Mouse (Mus musculus): Measurements from ENCODE around the gene Cdh12. TPM values are rescaled to one million over a fixed set of nuclear protein-coding genes. Genes with fewer than 3 reads are reported as not detected.
A peak's percentile ranks its signal among the peaks of the same experiment; 100 is the strongest.

Cdh12 gene
- total and polyA plus RNA-seq, 3 experiments = not detected

DNA sequence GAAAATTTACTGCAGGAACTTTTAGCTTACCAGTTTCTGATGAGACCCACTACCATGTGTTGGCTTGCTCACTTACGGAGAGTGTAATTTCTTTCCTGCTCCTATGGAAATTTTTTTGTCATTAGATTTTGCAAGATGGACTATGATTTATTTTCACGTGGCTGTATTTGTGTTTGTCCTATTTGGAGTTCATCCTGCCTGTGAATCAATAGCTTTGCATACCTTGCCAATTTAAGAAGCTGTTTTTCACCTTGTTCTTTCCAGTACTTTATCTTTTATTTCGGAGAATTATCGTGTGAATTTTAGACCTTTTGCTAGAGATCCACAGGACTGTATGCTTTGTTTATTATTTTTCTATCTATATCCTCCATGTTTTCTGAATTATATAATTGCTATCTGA lies 551.5 kb downstream of the Cdh12 start:
- Histone ChIP-seq H3K9me3 (replicated peaks; ENCODE audit: insufficient read depth, low read length) (no peaks in the 10 kb centered on the region), H3K4me1 (ENCODE audit: control insufficient read depth in 1 of 2, insufficient read depth in 2 of 2, low read length in 2 of 2) (no peaks in the 10 kb centered on the region), H3K4me3 (ENCODE audit: control insufficient read depth in 1 of 2, insufficient read depth in 1 of 2, low read depth in 2 of 2, low read length in 2 of 2) (no peak overlapping the region), H3K27me3 (ENCODE audit: control insufficient read depth in 1 of 2, insufficient read depth in 2 of 2, low read length in 2 of 2) (no peaks in the 10 kb centered on the region), H3K27ac (ENCODE audit: control insufficient read depth, low read depth, low read length) (no peak overlapping the region), H3K9ac (ENCODE audit: control insufficient read depth, low read depth, low read length, poor library complexity, severe bottlenecking) (no peak overlapping the region), H3K79me2 (ENCODE audit: control insufficient read depth, insufficient read depth, low read length, poor library complexity) (no peaks in the 10 kb centered on the region), H3K36me3 (ENCODE audit: control insufficient read depth in 1 of 2, insufficient read depth in 2 of 2, low read length in 2 of 2) (0 out of 4 replicates have a peak, but pooled peaks cover 0 to 2% of the 10 kb centered on the region in 2 experiments)
- TF ChIP-seq SIN3A (IDR thresholded peaks at IDR 0.05; ENCODE audit: low read length) = no peak
- TF ChIP-seq POLR2AphosphoS2 (IDR thresholded peaks at IDR 0.05; ENCODE audit: low read length) = no peak
- no peak for TF ChIP-seq SMC3 (IDR thresholded peaks at IDR 0.05; ENCODE audit: low read depth, low read length)
- no peak for TF ChIP-seq MXI1 (IDR thresholded peaks at IDR 0.05; ENCODE audit: low read depth, low read length)
- no peak for TF ChIP-seq JUND (IDR thresholded peaks at IDR 0.05; ENCODE audit: low read depth, low read length)
- TF ChIP-seq CHD1 (IDR thresholded peaks at IDR 0.05; ENCODE audit: low read depth, low read length) = no peak
- TF ChIP-seq TAL1 (IDR thresholded peaks at IDR 0.05; ENCODE audit: low read length) = no peak
- TF ChIP-seq ZC3H11A (IDR thresholded peaks at IDR 0.05; ENCODE audit: low read depth, low read length) = no peak
- no peak for TF ChIP-seq RAD21 (IDR thresholded peaks at IDR 0.05; ENCODE audit: low read depth, low read length)
- no peak for TF ChIP-seq ZNF384 (IDR thresholded peaks at IDR 0.05; ENCODE audit: low read depth, low read length)
- TF ChIP-seq POLR2A (IDR thresholded peaks at IDR 0.05; ENCODE audit: control insufficient read depth in 1 of 2, insufficient read depth in 1 of 2, low read depth in 1 of 2, low read length in 2 of 2, poor library complexity in 1 of 2) = no peak
- TF ChIP-seq MAFK (IDR thresholded peaks at IDR 0.05; ENCODE audit: borderline replicate concordance, low read depth, low read length) = no peak
- no peak for TF ChIP-seq EP300 (IDR thresholded peaks at IDR 0.05; ENCODE audit: low read depth in 1 of 2, low read length in 2 of 2)
- no peak for TF ChIP-seq NRF1 (IDR thresholded peaks at IDR 0.05; ENCODE audit: insufficient read depth, low read depth, low read length, poor library complexity, severe bottlenecking)
- DNase-seq (ENCODE audit: low read depth, low spot score) = no peak

DNA sequence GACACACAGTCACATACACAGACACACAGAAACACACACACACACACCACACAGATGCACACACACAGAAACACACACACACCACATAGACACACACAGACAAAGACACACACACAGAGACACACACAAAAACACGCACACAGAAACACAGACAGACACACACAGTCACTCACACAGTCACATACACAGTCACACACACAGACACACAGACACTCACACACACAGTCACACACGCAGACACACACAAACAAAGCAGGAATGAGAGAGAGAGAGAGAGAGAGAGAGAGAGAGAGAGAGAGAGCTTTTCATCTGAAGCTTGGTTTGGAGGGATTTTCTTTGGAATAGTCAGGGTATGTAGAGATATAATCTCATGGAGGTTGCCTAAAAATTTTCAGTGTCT lies 558.9 kb downstream of the Cdh12 start:
- Histone ChIP-seq H3K27me3 (ENCODE audit: control insufficient read depth in 1 of 2, insufficient read depth in 2 of 2, low read length in 2 of 2) (no peaks in the 10 kb centered on the region), H3K27ac (ENCODE audit: control insufficient read depth, low read depth, low read length) (no peak overlapping the region), H3K4me3 (ENCODE audit: control insufficient read depth in 1 of 2, insufficient read depth in 1 of 2, low read depth in 2 of 2, low read length in 2 of 2) (no peak overlapping the region), H3K36me3 (ENCODE audit: control insufficient read depth in 1 of 2, insufficient read depth in 2 of 2, low read length in 2 of 2) (no peaks in the 10 kb centered on the region), H3K9me3 (replicated peaks; ENCODE audit: insufficient read depth, low read length) (no peaks in the 10 kb centered on the region), H3K9ac (ENCODE audit: control insufficient read depth, low read depth, low read length, poor library complexity, severe bottlenecking) (no peak overlapping the region), H3K79me2 (ENCODE audit: control insufficient read depth, insufficient read depth, low read length, poor library complexity) (no peaks in the 10 kb centered on the region), H3K4me1 (ENCODE audit: control insufficient read depth in 1 of 2, insufficient read depth in 2 of 2, low read length in 2 of 2) (peaks cover 0 to 2% of the 10 kb centered on the region in 2 experiments; a peak in 1 of 4 replicates)
- TF ChIP-seq POLR2A (IDR thresholded peaks at IDR 0.05; ENCODE audit: control insufficient read depth in 1 of 2, insufficient read depth in 1 of 2, low read depth in 1 of 2, low read length in 2 of 2, poor library complexity in 1 of 2) = no peak
- no peak for TF ChIP-seq SIN3A (IDR thresholded peaks at IDR 0.05; ENCODE audit: low read length)
- DNase-seq (ENCODE audit: low read depth, low spot score) = no peak

GRCm38 (mm10) chr15:21008487-21008886 lies 559.4 kb downstream of the Cdh12 start:
- TF ChIP-seq POLR2A (IDR thresholded peaks at IDR 0.05; ENCODE audit: control insufficient read depth in 1 of 2, insufficient read depth in 1 of 2, low read depth in 1 of 2, low read length in 2 of 2, poor library complexity in 1 of 2) (no peak), MAX (IDR thresholded peaks at IDR 0.05; ENCODE audit: low read length) (no peak), MAZ (IDR thresholded peaks at IDR 0.05; ENCODE audit: low read depth, low read length) (no peak), MAFK (IDR thresholded peaks at IDR 0.05; ENCODE audit: borderline replicate concordance, low read depth, low read length) (no peak), CTCF (IDR thresholded peaks at IDR 0.05 in 2 of 3, conservative IDR thresholded peaks at IDR 0.05 in 1 of 3; ENCODE audit: control insufficient read depth in 1 of 3, insufficient read depth in 1 of 3, low read depth in 2 of 3, low read length in 3 of 3, poor library complexity in 1 of 3, severe bottlenecking in 1 of 3) (no peak), POLR2AphosphoS2 (IDR thresholded peaks at IDR 0.05; ENCODE audit: low read length) (no peak), ZNF384 (IDR thresholded peaks at IDR 0.05; ENCODE audit: low read depth, low read length) (no peak), HCFC1 (IDR thresholded peaks at IDR 0.05; ENCODE audit: low read depth, low read length) (no peak), ZMIZ1 (IDR thresholded peaks at IDR 0.05; ENCODE audit: low read depth, low read length) (no peak), ZKSCAN1 (IDR thresholded peaks at IDR 0.05; ENCODE audit: low read depth, low read length) (no peak), UBTF (IDR thresholded peaks at IDR 0.05; ENCODE audit: borderline replicate concordance, insufficient read depth, low read depth, low read length) (no peak), KAT2A (conservative IDR thresholded peaks at IDR 0.05; ENCODE audit: low read depth, low read length) (no peak), TCF12 (IDR thresholded peaks at IDR 0.05; ENCODE audit: low read depth, low read length) (no peak), RCOR1 (IDR thresholded peaks at IDR 0.05; ENCODE audit: low read depth, low read length) (no peak), TAL1 (IDR thresholded peaks at IDR 0.05; ENCODE audit: low read length) (no peak), RAD21 (IDR thresholded peaks at IDR 0.05; ENCODE audit: low read depth, low read length) (no peak), USF1 (IDR thresholded peaks at IDR 0.05; ENCODE audit: low read depth, low read length) (no peak), TBP (IDR thresholded peaks at IDR 0.05; ENCODE audit: low read depth, low read length) (no peak)
- Histone ChIP-seq H3K27ac (ENCODE audit: control insufficient read depth, low read depth, low read length) (no peak overlapping the region), H3K4me3 (ENCODE audit: control insufficient read depth in 1 of 2, insufficient read depth in 1 of 2, low read depth in 2 of 2, low read length in 2 of 2) (no peak overlapping the region), H3K9ac (ENCODE audit: control insufficient read depth, low read depth, low read length, poor library complexity, severe bottlenecking) (no peak overlapping the region), H3K27me3 (ENCODE audit: control insufficient read depth in 1 of 2, insufficient read depth in 2 of 2, low read length in 2 of 2) (no peaks in the 10 kb centered on the region), H3K4me1 (ENCODE audit: control insufficient read depth in 1 of 2, insufficient read depth in 2 of 2, low read length in 2 of 2) (peaks cover 0 to 2% of the 10 kb centered on the region in 2 experiments; a peak in 1 of 4 replicates), H3K9me3 (replicated peaks; ENCODE audit: insufficient read depth, low read length) (no peaks in the 10 kb centered on the region), H3K36me3 (ENCODE audit: control insufficient read depth in 1 of 2, insufficient read depth in 2 of 2, low read length in 2 of 2) (no peaks in the 10 kb centered on the region), H3K79me2 (ENCODE audit: control insufficient read depth, insufficient read depth, low read length, poor library complexity) (no peaks in the 10 kb centered on the region)
- peak; percentile 14 for DNase-seq (ENCODE audit: low read depth, low spot score)

All from MEL (cell line).